Comparison of ENCODE assay signal across 8 mouse cellular contexts in the genomic region with DNA sequence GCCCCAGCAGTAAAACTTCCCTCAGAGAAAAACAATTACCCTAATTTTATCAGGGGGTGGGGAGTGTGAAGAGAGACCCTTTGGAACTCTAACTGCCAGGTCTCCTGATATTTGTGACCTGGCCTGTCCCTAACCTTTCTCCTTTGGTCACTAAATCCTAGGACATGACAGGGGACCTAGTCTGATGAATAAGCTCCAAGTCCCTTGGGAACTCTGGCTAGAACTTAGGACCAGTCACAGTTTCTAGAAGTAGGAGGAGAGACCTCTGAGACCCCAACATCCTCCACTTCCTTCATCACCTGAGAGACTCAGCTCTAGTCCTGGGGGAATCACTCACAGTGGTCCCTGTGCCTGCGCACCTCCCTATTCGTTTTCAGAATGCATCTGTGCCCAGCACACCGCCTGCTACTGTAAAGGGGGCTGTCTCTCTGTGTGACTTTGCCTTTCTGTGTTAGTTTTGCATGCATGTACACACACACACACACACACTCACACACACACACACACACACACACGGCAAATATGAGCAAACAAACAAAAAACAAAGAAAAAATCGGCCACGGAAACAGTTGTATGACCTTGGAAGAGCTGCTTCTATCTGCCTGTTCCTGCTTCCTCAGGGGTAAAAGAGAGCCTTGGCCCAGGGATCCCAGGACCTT. TPM values are rescaled to one million over a fixed set of nuclear protein-coding genes. Genes with fewer than 3 reads are reported as not detected.
DNase-seq lines count a peak whose midpoint lies in the region; ATAC-seq lines count a peak whose summit lies in the region.

No protein-coding gene starts in this region.

- no peaks in the 10 kb centered on the region for H3K9me3 ChIP-seq in kidney, embryonic 14.5 days (ENCODE audit: control insufficient read depth, low read length)
- H3K9me3 ChIP-seq in embryonic facial prominence, embryonic 10.5 days = no peaks in the 10 kb centered on the region
- H3K9me3 ChIP-seq in hindbrain, embryonic 12.5 days (replicated peaks) = no peaks in the 10 kb centered on the region
- H3K9me3 ChIP-seq in midbrain, embryonic 12.5 days = no peaks in the 10 kb centered on the region

- peak overlapping the region; percentile 91 for H3K9ac ChIP-seq in kidney, embryonic 14.5 days (ENCODE audit: low read depth, low read length)
- H3K9ac ChIP-seq in hindbrain, embryonic 12.5 days = peak overlapping the region; percentile 73
- peak overlapping the region; percentile 86 for H3K9ac ChIP-seq in midbrain, embryonic 12.5 days (replicated peaks)

- peak overlapping the region; percentile 55 for H3K4me2 ChIP-seq in kidney, embryonic 14.5 days (replicated peaks; ENCODE audit: low read depth, low read length)
- H3K4me2 ChIP-seq in hindbrain, embryonic 12.5 days (replicated peaks) = peak overlapping the region; percentile 88
- peak overlapping the region; percentile 72 for H3K4me2 ChIP-seq in midbrain, embryonic 12.5 days (replicated peaks)

- no peak for ATAC-seq in kidney, embryonic 14.5 days (ENCODE audit: low FRiP score, low TSS enrichment)
- ATAC-seq in hindbrain, embryonic 12.5 days (ENCODE audit: low FRiP score) = no peak
- ATAC-seq in midbrain, embryonic 12.5 days (ENCODE audit: low FRiP score, low read depth) = no peak

- peaks cover 37% of the 10 kb centered on the region for H3K4me1 ChIP-seq in kidney, embryonic 14.5 days (ENCODE audit: control insufficient read depth, insufficient read depth, low read length)
- H3K4me1 ChIP-seq in embryonic facial prominence, embryonic 10.5 days = peaks cover 72% of the 10 kb centered on the region
- peaks cover 67% of the 10 kb centered on the region for H3K4me1 ChIP-seq in hindbrain, embryonic 12.5 days
- peaks cover 59% of the 10 kb centered on the region for H3K4me1 ChIP-seq in midbrain, embryonic 12.5 days

- peak overlapping the region; percentile 62 for H3K4me3 ChIP-seq in kidney, embryonic 14.5 days (ENCODE audit: low read length)
- peak overlapping the region; percentile 75 for H3K4me3 ChIP-seq in embryonic facial prominence, embryonic 10.5 days
- H3K4me3 ChIP-seq in hindbrain, embryonic 12.5 days = peak overlapping the region; percentile 53
- H3K4me3 ChIP-seq in midbrain, embryonic 12.5 days = peak overlapping the region; percentile 53

- no peak for DNase-seq in kidney, postnatal 14 days
- DNase-seq in embryonic facial prominence, embryonic 10.5 days (ENCODE audit: low spot score) = peak; percentile 44
- DNase-seq in frontal cortex, adult 2 months (ENCODE audit: extremely low spot score in 1 of 2, low spot score in 1 of 2) = no peak
- DNase-seq in urinary bladder, adult 18-20 months (ENCODE audit: low spot score in 2 of 2) = no peak
- no peak for DNase-seq in urinary bladder, postnatal 14 days (ENCODE audit: low spot score)

- H3K27ac ChIP-seq in kidney, embryonic 14.5 days (ENCODE audit: low read depth, low read length) = peak overlapping the region; percentile 99
- peak overlapping the region; percentile 97 for H3K27ac ChIP-seq in embryonic facial prominence, embryonic 10.5 days (replicated peaks)
- H3K27ac ChIP-seq in hindbrain, embryonic 12.5 days = peak overlapping the region; percentile 97
- peak overlapping the region; percentile 99 for H3K27ac ChIP-seq in midbrain, embryonic 12.5 days (replicated peaks)

- no peaks in the 10 kb centered on the region for H3K36me3 ChIP-seq in kidney, embryonic 14.5 days (ENCODE audit: control insufficient read depth, insufficient read depth, low read length)
- H3K36me3 ChIP-seq in embryonic facial prominence, embryonic 10.5 days (replicated peaks) = no peaks in the 10 kb centered on the region
- H3K36me3 ChIP-seq in hindbrain, embryonic 12.5 days = no peaks in the 10 kb centered on the region
- H3K36me3 ChIP-seq in midbrain, embryonic 12.5 days = no peaks in the 10 kb centered on the region

- no peaks in the 10 kb centered on the region for H3K27me3 ChIP-seq in kidney, embryonic 14.5 days (ENCODE audit: control insufficient read depth, insufficient read depth, low read length)
- peaks cover 50% of the 10 kb centered on the region for H3K27me3 ChIP-seq in embryonic facial prominence, embryonic 10.5 days (replicated peaks; ENCODE audit: low read depth, poor library complexity, severe bottlenecking)
- peaks cover 10% of the 10 kb centered on the region; the same call in 1 of the 2 replicates for H3K27me3 ChIP-seq in hindbrain, embryonic 12.5 days
- H3K27me3 ChIP-seq in midbrain, embryonic 12.5 days = 0 out of 2 replicates have a peak, but pooled peaks cover 4% of the 10 kb centered on the region

- 10% methylated on average over 6 of the region's 6 CpGs for WGBS in kidney, embryonic 14.5 days
- WGBS in embryonic facial prominence, embryonic 10.5 days = 10% methylated on average over 6 of the region's 6 CpGs
- 11% methylated on average over 6 of the region's 6 CpGs for WGBS in hindbrain, embryonic 12.5 days
- WGBS in midbrain, embryonic 12.5 days = 11% methylated on average over 6 of the region's 6 CpGs

RNA-seq across cellular contexts. Expression of a gene that starts 18.8 kb away (rescaled TPM):
- polyA plus RNA-seq in kidney, embryonic 14.5 days (2014; fragmentation: Nextera tagmentation; extraction: Ambion mirVana) = 40.4 and 41.1 TPM in 2 replicates
- 22.2 and 24.8 TPM in 2 replicates for polyA plus RNA-seq in embryonic facial prominence, embryonic 10.5 days (2016; fragmentation: Nextera tagmentation; extraction: Ambion mirVana)
- polyA plus RNA-seq in hindbrain, embryonic 12.5 days (2016; fragmentation: Nextera tagmentation; extraction: Ambion mirVana) = 78.4 and 83.2 TPM in 2 replicates
- 108 and 120 TPM in 2 replicates for polyA plus RNA-seq in midbrain, embryonic 12.5 days (2016; fragmentation: Nextera tagmentation; extraction: Ambion mirVana)
- polyA plus RNA-seq in frontal cortex, adult 2 months (2012; rRNA removed) = 116 and 135 TPM in 2 replicates

RNA-seq across cellular contexts. Expression of a gene that starts 18.9 kb away (rescaled TPM):
- 8.3 and 11.0 TPM in 2 replicates for polyA plus RNA-seq in kidney, embryonic 14.5 days (2014; fragmentation: Nextera tagmentation; extraction: Ambion mirVana)
- 14.8 and 19.6 TPM in 2 replicates for polyA plus RNA-seq in embryonic facial prominence, embryonic 10.5 days (2016; fragmentation: Nextera tagmentation; extraction: Ambion mirVana)
- 22.3 and 23.1 TPM in 2 replicates for polyA plus RNA-seq in hindbrain, embryonic 12.5 days (2016; fragmentation: Nextera tagmentation; extraction: Ambion mirVana)
- 18.3 and 22.1 TPM in 2 replicates for polyA plus RNA-seq in midbrain, embryonic 12.5 days (2016; fragmentation: Nextera tagmentation; extraction: Ambion mirVana)
- 47.1 and 50.5 TPM in 2 replicates for polyA plus RNA-seq in frontal cortex, adult 2 months (2012; rRNA removed)

RNA-seq across cellular contexts. Expression of a gene that starts 28.2 kb away (rescaled TPM):
- polyA plus RNA-seq in kidney, embryonic 14.5 days (2014; fragmentation: Nextera tagmentation; extraction: Ambion mirVana) = 102 and 121 TPM in 2 replicates
- 181 and 183 TPM in 2 replicates for polyA plus RNA-seq in embryonic facial prominence, embryonic 10.5 days (2016; fragmentation: Nextera tagmentation; extraction: Ambion mirVana)
- 108 and 110 TPM in 2 replicates for polyA plus RNA-seq in hindbrain, embryonic 12.5 days (2016; fragmentation: Nextera tagmentation; extraction: Ambion mirVana)
- 126 TPM in 2 replicates for polyA plus RNA-seq in midbrain, embryonic 12.5 days (2016; fragmentation: Nextera tagmentation; extraction: Ambion mirVana)
- polyA plus RNA-seq in frontal cortex, adult 2 months (2012; rRNA removed) = 78.1 and 86.2 TPM in 2 replicates

RNA-seq across cellular contexts. Expression of a gene that starts 48.8 kb away (rescaled TPM):
- polyA plus RNA-seq in kidney, embryonic 14.5 days (2014; fragmentation: Nextera tagmentation; extraction: Ambion mirVana) = 0.26 and 0.34 TPM in 2 replicates
- polyA plus RNA-seq in embryonic facial prominence, embryonic 10.5 days (2016; fragmentation: Nextera tagmentation; extraction: Ambion mirVana) = 0.07 and 0.08 TPM in 2 replicates
- polyA plus RNA-seq in hindbrain, embryonic 12.5 days (2016; fragmentation: Nextera tagmentation; extraction: Ambion mirVana) = not detected in 2 replicates
- polyA plus RNA-seq in midbrain, embryonic 12.5 days (2016; fragmentation: Nextera tagmentation; extraction: Ambion mirVana) = 0.06 and 0.09 TPM in 2 replicates
- 0.18 and 0.59 TPM in 2 replicates for polyA plus RNA-seq in frontal cortex, adult 2 months (2012; rRNA removed)
